Mouse (Mus musculus): Measurements from ENCODE around the gene P2ry10b. TPM values are rescaled to one million over a fixed set of nuclear protein-coding genes. Genes with fewer than 3 reads are reported as not detected.

P2ry10b gene
- 1 to 10 TPM; 3.0 to 3.3 TPM for total RNA-seq (2021)
- long read RNA-seq, experiment 1, partial matches to known transcripts = 0 of 6 reads
- long read RNA-seq, experiment 1, other reads (novel, unspliced or antisense) = 0 of 6 reads
- long read RNA-seq, experiment 2, partial matches to known transcripts = 0 of 3 reads
- long read RNA-seq, experiment 2, other reads (novel, unspliced or antisense) = 1 of 3 reads

DNA sequence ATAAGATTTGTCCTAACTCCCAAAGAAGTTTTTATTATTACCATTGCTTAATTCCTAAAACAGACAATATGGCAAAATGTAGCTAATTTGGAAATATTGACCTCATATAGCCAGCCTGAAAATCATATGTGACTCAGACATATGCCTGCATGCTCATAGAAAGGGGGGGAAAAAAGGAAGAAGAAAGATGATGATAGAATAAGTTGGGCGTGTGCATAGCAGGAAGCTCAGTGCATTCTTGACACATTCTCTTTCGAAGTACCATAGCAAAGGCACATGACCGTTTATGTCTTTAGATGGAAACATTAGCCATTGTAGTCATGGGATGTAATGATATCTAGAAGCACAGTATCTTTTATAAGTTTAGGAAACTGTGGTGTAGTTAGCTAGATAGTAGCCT lies at the start of gene P2ry10b:
Gene P2ry10b (plus strand): TSS at position 247 of the 400 bp plus-strand sequence.
- no peak for DNase-seq (ENCODE audit: low spot score in 2 of 2)

DNA sequence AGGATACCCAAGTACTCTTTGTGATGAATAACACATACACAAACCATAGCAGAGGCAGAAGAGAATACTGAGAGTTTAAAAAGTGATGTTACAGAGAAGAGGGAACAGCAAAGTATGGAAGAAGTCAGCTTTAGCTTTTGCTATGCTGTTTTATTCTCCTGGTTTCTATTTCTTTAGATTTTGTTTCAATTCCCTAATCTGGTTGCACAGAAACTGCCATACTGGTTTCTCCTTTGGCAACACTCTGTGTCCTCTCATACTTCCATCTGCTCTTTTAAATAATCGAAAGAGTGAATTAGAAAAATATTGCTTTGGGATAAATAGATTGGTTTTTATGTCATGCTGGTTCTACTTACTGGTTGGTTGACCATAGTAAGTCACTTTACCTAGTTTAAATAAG lies 32.4 kb upstream of the P2ry10b start:
- DNase-seq (ENCODE audit: low spot score in 2 of 2) = no peak

DNA sequence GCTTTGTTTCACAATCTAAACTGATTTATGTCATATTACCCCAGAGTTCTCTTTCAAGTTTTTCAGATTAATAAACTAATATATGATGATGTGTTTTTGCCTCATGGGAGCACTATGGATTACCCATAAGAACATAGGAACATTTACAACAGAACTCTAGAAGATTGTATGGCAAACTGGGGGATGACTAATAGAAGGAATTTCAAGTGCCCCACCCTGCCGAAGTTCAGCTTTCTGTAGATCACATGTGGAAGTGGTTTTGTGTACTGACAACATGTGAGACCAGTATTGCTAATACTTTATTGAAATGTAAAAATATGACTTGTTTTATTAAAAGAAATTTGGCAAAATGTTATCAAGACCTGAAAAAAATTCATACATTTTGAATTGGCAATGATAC lies 31.7 kb upstream of the P2ry10b start:
- no peak for DNase-seq (ENCODE audit: low spot score in 2 of 2)

DNA sequence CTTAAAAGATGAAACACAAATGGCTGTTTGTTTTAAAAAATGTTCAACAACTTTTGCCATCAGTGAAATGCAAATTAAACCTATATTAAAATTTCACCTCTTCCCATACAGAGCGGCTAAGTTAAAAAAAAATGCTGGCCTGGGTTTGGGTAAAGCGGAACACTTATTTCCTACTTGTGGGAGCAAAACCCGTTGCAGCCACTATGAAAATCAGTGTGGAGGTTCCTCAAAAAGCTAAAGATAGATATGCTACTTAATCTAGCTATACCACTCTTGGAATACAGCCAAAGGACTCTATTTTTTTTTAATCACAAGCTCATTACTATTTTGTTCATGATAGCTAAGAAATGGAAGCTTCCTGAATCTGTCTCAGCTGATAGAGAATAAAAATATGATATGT lies 5.5 kb upstream of the P2ry10b start:
- no peak for DNase-seq (ENCODE audit: low spot score in 2 of 2)

DNA sequence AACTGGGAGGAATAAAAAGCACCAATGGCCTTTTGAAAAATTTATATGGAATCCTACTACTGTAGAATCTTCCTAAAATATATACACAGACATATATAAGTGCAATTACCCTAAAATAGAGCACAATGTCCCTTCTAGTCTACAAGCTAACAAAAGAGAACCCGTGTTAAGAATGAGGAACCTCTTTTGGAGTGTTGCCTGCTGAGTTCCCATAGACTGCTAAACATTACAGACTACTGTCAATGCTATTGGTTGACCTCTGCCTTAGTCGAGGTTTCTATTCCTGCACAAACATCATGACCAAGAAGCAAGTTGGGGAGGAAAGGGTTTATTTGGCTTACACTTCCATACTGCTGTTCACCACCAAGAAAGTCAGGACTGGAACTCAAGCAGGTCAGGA lies 4.8 kb upstream of the P2ry10b start:
- no peak for DNase-seq (ENCODE audit: low spot score in 2 of 2)

DNA sequence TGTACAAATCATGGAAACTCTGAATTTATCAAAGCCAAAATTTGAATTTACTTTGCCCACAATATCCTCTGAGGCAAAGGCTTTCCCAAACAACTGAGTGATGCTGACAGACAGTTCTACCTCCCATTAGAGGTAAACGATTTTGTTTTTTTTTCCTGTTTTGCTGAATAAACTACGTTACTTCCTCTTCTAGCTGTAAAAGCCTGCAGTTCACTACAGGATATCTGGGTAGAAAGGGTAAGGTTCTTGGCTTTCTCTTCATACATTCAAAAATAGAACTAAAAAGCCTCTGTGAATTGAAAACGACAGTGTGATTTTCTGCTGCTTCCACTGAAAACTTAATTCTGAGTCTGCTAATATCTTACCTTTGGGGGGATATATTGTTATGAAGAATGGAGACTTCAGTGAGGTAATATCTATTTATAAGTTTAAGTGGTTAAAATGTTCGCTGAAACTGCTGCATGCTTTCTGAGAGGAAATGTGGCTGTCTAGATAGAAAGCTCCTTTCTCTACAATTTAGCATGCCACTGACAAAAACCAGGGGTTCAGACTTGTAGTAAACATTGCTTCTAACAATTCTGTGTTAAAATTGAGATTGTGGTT lies 765 bp downstream of the P2ry10b start:
- no peak for DNase-seq (ENCODE audit: low spot score in 2 of 2)

DNA sequence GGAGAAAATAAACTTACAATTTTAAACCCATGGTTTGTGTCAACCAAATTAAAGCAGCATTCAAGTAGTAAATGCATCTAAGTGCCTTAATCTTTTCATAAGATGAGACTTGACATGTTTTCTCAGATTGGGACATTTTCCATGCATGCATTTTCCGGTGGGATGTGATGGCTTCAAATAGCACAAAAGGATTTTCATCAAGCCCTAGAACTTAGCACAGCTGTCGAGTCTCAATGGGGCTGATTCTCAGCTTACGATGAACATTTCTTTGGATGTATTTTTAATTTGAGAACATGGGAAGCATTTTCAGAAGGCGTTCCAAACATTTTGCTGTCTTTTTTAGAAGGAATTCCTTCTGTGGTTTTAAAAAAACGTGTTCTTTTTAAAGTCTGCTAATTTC lies 1.3 kb downstream of the P2ry10b start:
- peak in 1 of 2 experiments; percentile 6 for DNase-seq (ENCODE audit: low spot score in 2 of 2)

DNA sequence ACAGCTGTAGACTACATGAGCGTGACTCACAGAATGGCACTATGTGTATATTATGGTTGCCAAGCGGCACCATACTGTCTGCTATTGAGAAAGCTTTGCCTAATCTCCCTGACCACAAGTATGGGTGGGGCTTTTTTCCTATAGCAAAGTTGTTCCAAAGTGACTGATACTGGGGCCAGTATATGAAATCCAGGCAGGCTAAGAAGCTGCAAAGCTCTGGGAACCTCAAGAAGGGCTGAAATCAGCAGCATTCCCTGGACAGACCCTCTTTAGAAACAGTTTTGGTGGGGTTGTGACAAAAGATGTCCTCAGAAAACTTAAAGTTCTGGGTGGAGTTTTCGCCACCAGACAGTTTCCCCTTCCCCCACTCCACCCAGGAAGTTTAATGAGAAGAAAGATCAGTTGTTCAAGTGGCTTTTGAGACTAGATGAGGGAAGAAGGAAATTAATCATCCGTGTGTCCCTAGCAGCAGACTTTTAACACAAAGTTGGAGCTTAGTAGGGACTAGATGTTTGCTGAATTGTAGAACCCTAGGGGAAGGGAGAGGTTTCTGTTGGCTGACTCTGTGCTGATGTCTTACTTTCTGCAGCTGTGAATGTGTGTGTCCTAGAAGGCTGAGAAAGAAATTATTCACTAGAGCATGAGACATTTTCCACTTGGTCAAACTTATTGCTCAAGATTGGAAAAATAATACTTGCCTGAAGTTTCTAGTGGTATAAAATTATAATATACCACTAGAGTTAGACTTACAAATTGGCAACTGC lies 2.2 kb downstream of the P2ry10b start:
- DNase-seq (ENCODE audit: low spot score in 2 of 2) = peak in 1 of 2 experiments; percentile 26

DNA sequence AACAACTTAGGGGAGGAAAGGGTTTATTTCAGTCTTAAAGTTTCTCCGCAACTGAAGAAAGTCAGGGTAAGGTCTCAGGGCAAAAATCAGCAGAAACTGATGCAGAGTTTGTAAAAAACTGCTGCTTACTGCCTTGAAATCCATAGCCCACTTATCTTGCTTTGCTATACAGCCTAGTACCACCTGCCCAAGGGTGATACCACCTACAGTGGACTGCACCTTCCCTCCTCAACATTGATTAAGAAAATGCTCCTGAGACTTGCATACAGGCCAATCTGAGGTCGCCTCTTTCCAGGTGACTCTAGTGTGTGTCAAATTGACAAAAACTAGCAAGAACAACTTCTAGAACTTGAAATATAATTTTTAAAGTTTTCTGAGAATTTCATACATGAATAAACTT lies 7.3 kb downstream of the P2ry10b start:
- DNase-seq (ENCODE audit: low spot score in 2 of 2) = no peak

DNA sequence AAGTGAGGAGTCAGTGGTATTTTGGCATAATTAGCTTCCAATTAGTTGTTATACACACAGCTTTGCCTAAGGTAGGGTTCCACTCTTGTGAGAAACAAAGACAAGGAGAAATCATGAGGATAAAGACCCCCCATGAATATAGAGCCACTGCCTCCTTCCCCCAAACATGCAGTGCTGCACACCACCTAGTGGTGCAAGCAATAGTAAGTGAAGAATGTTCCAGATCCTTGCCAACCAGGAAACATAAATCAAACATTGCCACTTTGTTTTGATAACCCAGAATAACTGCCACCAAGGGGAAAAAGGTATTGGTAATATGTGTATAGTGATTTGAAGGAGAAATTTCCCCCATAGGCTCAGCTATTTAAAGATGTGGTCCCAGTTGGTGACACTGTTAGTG lies 11.8 kb downstream of the P2ry10b start:
- DNase-seq (ENCODE audit: low spot score in 2 of 2) = no peak

DNA sequence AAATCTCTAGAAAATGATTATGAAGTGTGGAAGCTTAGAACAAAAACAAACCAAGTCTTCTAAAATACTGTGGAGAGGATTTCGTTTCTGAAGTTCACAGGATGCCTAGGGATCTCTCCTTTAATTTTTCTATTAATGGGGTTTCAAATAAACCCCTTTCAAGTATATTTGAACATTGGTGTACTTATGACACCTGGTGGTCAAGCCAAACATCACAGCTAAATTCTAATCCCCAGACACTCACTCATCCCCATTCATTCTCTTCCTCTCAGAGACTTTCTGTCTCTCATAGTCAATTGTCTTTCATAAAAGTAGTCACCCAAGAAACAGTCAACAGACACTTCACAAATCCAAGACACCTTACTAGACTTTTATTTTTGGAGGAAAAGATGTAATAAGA lies 19.6 kb downstream of the P2ry10b start:
- no peak for DNase-seq (ENCODE audit: low spot score in 2 of 2)

DNA sequence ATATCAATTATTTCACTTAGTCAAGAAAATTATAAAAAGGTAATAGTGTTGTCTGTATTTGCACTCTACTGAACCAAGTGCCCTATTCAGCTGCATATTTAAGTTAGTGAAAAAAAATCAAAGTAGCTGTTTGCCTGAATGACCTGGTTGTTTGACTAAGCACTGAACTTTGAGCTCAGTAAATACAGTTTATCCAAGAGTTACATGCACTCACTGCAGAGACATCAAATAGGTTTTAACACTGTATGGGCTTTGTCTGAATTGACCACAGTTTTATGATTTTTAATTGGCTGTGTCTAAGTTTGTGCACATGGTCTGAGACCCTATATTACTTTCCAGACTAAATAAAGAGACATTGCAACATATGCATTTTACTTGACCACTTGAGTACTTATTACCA lies 20.4 kb downstream of the P2ry10b start:
- DNase-seq (ENCODE audit: low spot score in 2 of 2) = no peak

DNA sequence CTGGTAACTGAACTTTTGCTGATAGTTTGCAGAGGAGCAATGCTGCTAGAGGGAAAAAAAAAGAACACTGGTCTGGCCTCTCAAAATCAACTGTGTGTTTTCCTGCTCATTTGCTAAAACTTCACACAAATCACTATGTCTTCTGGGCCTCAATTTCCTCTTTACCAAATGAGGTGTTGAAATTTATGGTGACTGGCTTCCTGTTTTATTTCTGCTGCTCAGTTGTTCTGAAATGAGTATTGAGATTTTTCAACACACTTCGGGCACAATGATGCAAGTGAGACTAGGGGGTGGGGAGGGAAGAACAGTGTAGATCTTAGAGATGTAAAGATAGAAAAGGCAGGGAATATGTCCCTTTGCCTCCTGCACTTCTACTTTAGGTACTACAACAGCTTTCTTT lies 30.0 kb downstream of the P2ry10b start:
- no peak for DNase-seq (ENCODE audit: low spot score in 2 of 2)

DNA sequence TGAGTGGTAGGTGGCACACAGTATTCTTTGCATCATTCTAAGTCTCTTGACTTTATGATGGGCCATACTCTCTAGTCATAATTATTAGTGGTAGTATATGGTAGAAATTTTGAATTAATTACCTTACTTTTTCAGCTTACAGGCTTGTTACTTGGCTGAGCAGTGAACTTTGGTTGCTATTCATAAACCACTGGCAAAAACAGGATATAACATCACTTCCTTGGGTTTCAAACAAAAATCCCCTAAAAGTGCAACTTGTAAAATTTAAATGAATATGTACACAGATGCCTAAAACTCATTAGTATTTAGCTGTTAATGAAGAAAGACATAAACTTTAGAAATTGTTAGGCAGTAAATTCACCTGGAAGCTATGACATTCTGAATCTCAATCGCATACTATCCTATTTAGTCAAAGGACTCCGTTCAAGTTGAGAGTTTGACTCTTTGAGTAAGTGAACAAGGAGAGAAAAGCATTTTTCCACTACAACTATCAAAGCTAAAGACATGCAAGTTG lies 68.9 kb downstream of the P2ry10b start:
- DNase-seq (ENCODE audit: low spot score in 2 of 2) = no peak

Other genes starting within 250 kb of the P2ry10b start
- 10 to 100 TPM; 21.4 to 28.7 TPM for gene Lpar4, start 228.3 kb upstream of the P2ry10b start, total RNA-seq (2021)
- gene P2ry10, start 60.4 kb upstream of the P2ry10b start, total RNA-seq (2021) = under 1 TPM; 0.26 to 0.56 TPM
- under 1 TPM; 0.23 to 0.34 TPM for gene Gpr174, start 107.0 kb downstream of the P2ry10b start, total RNA-seq (2021)